Mouse (Mus musculus) gastrocnemius, postnatal 4 days (tissue): ENCODE results near the gene Ufsp1. TPM values are rescaled to one million over a fixed set of nuclear protein-coding genes. Genes with fewer than 3 reads are reported as not detected.

Experiments used
- DNase-seq, 2 experiments: peaks; one replicate each; pipeline ENCODE4 v3.0.0; 2021 to 2022; ENCODE audit warnings: low spot score in 2 of 2, mixed read lengths in 2 of 2
- total RNA-seq, 2 experiments: library from RNA; stranded (reverse); gene quantifications; 2 replicates each; pipeline ENCODE4 v1.2.3; 2021

Ufsp1 gene
- total RNA-seq, 2 experiments from 2014 or later: 47.7 to 51.2 TPM

- DNase-seq: no peak
These were observed 290 bp downstream of the Ufsp1 start for GRCm38 (mm10) chr5:137294744-137295093.

GRCm38 (mm10) chr5:137295296-137295695, 867 bp downstream of the Ufsp1 start:
- DNase-seq: no peak

DNA sequence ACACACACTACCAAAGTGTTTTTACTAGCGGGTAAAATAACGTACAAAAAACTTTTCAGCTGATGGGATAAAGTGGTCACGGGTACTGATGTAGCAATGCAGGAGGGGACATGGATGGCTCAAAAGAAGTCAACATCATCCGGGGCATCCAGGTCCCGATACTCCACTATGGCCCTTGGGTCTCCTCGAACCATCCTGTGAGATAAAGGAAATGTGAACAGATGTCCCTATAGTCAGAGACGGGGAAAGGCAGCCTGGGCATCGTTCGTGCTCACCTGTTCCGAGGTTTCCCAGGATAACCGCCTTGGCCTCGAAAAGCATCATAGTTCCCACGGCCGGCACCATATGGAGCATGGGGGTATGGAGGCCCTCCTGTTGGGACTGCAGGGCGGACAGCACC, 1.3 kb downstream of the Ufsp1 start:
- no peak for DNase-seq

- DNase-seq: no peak
These were observed 2.7 kb downstream of the Ufsp1 start for GRCm38 (mm10) chr5:137297126-137297525.

DNA sequence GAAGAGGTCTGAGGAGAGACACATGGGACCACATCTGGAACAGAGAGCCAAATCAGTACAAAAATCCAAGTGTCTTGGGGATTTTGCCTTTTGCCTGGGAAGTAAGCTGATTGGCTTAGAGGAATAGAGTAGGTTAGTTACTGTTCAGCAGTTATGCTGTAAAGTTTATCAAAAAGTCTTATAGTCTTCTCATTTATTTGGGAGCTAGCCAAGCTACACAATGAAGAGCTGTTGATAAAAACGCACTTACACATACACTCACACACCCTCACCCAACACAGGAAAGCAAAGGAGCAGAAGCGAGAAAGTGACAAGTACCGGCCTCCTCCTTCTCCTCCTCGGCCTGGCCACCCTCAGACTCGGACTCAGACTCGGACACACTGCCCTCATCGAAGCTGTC, 4.8 kb downstream of the Ufsp1 start:
- no peak for DNase-seq

DNA sequence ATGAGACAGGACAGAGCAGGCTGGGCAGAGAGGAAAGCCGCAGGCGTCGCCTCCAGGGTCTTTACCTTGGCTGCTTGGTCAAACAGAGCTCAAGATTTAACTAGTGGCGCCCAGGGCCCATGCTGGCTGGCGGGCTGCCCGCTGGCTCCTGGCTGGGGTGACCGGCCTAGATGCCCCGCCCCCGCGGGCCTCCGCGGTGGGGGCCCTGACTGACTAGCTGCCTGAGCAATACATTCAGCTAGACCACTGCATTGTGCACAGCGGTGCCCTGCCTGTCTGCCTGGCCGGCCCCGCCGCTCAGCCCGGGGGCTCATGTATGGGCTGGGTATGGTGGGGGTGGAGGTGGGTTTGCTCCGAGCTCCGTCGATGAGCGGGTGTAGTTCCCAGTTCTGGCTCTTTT, 6.8 kb downstream of the Ufsp1 start:
- no peak for DNase-seq

GRCm38 (mm10) chr5:137303609-137304008, 9.2 kb downstream of the Ufsp1 start:
- DNase-seq: no peak

DNA sequence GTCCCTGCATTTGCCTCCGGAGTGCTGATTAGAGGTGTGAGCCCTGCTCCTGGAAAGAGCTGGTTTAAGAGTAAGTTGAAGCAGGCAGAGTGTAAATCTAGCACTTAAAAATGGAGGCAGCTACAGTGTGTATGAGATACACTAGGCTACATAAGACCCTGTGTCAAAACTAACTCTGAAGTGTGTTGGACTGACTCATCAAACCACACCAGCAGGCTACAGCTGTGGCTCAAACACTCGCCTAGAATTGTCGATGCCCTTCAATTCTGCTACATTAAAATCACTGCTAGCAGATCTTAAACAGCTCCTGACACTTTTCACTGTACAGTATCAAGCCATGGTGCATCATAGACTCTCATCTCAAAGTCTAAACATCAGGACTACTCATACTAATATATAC, 9.7 kb downstream of the Ufsp1 start:
- DNase-seq: no peak

GRCm38 (mm10) chr5:137304816-137305215, 10.4 kb downstream of the Ufsp1 start:
- DNase-seq: no peak

- DNase-seq: no peak
These were observed 11.4 kb downstream of the Ufsp1 start for GRCm38 (mm10) chr5:137305822-137306221.

DNA sequence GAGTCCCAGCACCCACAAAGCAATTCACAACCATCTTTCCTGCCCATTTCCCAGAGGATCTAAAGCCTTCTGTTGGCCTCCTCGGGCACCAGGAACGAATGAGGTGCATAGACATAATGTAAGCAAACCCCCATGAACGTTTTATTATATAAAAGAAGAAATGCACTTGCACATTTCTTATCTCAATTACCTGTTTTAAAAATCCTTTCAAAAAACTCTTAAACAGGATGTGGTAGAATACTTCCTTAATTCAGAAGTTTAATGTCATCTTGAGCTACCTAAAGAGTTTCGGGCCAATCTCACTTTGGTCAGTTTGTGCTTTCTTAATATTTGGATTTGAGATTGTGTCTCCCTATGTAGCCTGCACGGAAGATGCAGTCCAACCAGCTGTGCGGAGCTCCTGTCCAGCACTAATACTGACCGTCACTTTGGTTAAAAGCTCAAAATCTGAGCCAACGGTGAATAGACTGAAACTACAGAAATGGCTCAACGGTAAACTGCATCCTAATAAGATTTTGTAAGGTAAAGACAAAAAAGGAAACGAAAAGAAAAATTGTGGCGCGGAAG, 12.1 kb downstream of the Ufsp1 start:
- no peak for DNase-seq

- peak; percentile 75 to 89 for DNase-seq
These were observed 12.9 kb downstream of the Ufsp1 start, which contains the start of gene Srrt for GRCm38 (mm10) chr5:137307071-137307912. TSS of gene Srrt (minus strand) at chr5:137307674.

DNA sequence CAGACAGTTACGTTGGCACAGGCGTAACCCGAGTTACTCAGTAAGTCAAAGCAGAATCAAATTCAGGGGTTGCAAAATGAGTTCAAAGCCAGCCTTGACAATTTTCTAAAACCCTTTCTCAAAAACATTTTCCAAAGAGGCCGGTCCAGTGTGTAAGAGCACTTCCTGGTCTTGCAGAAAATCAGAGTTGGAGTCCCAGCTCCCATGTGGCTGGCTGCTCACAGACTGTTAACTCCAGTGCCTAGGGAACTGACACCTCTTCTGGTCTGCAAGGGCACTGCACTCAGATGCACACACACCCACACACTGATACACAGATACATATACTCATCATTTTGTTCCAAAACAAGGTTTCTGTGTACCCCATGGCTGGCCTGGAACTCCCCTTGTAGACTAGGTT, 13.9 kb downstream of the Ufsp1 start:
- DNase-seq: no peak

DNA sequence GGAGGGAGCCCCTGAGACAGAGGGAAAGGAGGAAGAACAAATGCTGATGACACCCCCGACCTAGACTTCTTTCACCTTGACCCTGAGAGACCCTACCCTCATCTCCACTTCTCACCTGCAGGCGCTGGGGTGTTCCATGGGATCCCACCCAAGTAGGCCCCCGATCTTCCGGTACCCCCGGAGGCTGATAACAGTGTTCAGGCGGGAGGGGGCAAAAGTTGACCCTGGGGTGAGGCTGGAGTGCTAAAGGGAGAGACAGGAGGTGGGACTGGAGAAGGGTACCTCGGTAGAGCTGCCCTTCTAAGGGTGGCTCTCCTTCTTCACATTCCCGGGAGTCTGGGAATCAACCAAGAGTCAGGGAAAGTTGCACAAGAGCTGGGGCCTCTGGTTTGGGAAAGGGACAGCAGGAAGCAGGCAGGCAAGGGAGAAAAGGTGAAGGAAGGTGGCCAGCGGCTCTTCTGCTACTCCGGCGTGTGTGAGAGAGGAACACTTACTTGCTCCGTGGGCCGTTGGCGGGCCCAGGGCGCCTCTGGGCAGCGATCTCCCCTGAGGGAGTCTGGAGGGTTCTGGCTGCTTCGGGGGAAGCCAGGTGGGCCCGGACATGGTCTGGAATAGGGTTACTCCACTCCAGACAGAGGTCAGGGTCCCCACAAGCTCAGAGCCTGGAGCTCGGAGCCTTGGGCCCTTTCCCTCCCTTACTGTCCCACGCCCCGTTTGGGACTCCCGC, 19.2 kb downstream of the Ufsp1 start:
- peak in 1 of 2 experiments; percentile 38 for DNase-seq

DNA sequence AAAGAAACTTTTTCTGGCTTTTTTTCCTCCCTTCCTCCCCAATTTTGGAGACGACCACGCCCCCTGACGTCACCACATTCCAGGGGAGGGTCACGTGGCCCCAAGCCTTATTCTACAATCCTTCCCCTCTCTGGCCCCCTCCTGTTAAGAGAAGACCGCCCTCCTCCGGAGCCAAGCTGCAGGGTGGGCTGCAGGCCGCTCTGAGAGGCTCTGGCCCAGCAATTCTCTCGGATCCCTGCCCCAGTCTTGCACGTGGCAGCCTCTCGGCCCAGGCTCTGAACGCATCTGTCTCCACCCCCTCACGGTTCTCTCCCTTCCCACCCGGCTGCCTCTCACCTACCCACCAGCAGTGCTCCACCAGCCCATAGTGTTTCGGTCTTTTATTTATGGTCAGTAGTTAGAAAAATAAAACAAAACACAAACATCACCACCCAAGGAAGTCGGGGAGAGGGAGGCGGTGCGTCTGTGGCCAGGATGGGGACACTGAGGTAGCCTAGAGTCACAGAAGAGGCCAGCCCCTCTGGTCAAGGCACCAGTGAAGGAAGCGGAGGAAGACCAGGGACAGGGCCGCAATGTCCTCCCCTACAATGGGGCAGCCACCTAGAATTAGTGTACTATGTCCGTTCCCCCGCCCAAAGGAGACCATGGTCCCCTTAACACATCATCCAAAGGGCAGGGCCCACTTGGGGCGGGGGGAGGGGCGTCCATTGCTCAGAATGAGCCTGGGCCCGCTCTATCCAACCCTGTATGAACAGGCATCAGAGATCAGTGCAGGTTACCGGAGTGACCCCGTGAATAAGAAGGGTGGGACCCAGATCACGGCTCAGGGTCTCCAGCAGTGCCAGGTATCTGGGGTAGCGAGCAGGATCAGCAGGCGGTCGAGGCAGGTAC, 20.0 kb downstream of the Ufsp1 start, which contains the start of gene Trip6:
TSS of gene Trip6 (minus strand) at position 212 of the 891 bp plus-strand sequence.
- peak; percentile 90 to 94 for DNase-seq

- DNase-seq: peak in 1 of 2 experiments; percentile 51
These were observed 20.9 kb downstream of the Ufsp1 start for GRCm38 (mm10) chr5:137315084-137315903.

GRCm38 (mm10) chr5:137317361-137317760, 22.9 kb downstream of the Ufsp1 start:
- DNase-seq: no peak

GRCm38 (mm10) chr5:137318570-137318969, 24.1 kb downstream of the Ufsp1 start:
- DNase-seq: no peak

- DNase-seq: no peak
These were observed 26.6 kb downstream of the Ufsp1 start for GRCm38 (mm10) chr5:137320996-137321395.

DNA sequence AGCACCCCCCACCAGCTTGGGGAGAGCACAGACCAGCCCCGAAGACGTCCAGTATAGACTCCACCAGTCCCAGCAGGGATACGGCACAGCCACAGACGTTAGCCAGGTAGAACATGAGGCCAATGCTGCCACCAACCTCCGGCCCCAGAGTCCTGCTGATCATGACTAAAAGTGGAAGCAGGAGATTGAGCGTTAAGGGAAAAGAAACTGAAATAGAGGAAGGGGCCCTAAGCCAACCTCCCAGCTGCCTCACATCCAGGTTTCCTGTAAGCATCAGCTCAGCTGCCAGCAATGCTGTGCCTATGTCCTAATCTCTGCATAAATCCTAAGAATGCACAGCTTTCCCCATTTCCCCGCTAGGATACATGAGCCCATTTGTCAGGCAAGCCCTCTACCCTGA, 36.5 kb downstream of the Ufsp1 start:
- DNase-seq: no peak
